Mouse (Mus musculus) kidney, postnatal 36 days (tissue): ENCODE results near the gene Bckdhb.
"Not testable (repeated sequence)": the region's sequence is repeated elsewhere in the genome, so short reads cannot be mapped to it uniquely, and the experiment has no call there.

Experiments used
- DNase-seq, 2 experiments: peaks; one replicate each; pipeline ENCODE4 v3.0.0; 2021 to 2022; ENCODE audit warnings: mixed read lengths in 2 of 2

Bckdhb gene

GRCm38 (mm10) chr9:83964376-83964775 lies 39.4 kb downstream of the Bckdhb start:
- DNase-seq: no peak

DNA sequence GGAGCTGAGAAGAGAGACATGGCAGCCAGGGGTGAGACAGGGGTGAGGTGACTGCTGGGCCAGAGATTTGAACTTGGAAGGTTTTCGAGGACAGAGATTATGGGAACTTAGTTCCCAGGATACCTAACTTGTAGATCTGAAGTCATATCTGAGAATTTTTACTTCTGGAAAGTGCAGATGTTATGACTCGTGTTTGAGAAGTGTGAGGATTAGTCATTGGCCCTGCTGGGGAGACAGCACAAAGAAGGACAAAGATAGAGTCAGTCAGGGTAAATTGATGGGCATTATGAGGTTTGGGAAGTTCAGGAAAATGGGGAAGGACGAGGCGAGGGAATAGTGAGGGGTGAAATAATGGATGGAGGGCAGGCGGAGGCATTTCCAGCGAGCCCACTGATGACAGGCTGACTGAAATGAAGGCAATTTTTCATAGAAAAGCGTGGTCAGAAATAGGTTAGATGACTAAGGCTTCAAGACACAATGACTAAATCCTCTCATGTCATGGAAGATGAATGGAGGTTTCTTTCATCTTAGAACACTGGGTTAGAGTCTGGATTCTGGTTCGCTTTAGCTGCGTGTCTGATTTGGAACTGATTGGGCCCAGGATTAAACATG lies 42.6 kb downstream of the Bckdhb start:
- no peak for DNase-seq

DNA sequence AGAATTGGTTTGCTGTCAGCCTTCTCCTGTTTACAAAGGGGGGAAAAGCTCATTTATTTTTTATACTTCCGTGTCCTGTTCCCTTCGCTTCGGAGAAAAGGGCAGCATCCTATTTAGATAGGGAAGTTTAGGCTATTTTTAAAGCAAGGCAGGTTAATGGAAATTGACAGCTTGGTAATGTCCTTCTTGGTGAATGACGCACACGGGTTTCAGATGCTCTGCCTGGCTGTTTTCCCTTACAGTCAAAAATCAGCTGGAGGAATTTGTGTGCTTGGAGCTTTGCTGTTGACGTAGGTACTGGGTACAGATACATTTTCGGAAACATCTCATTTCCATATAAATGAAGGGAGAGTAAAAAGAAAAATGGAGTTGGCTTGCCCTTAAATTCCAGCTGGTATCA lies 44.4 kb downstream of the Bckdhb start:
- DNase-seq: peak in 1 of 2 experiments; percentile 12

GRCm38 (mm10) chr9:83973467-83973866 lies 48.5 kb downstream of the Bckdhb start:
- DNase-seq: no peak

DNA sequence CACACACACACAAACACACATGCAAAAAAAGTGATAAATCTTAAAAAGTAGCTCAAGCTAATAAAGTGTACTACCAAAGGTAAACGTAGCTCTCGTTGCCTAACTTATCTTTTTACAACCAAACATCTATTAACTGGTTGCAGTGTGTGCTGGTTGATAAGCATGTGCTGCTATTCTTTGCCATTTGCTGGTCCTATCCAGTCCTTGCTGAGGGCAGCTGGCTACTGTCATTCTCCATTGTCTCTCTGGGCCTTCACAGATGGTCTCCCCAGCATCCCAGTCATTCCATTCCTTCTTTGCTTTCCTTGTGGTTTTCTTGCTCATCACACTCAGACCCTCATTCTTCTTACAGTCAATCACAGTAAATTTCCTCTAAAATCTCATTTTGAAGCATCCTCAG lies 50.9 kb downstream of the Bckdhb start:
- no peak for DNase-seq

DNA sequence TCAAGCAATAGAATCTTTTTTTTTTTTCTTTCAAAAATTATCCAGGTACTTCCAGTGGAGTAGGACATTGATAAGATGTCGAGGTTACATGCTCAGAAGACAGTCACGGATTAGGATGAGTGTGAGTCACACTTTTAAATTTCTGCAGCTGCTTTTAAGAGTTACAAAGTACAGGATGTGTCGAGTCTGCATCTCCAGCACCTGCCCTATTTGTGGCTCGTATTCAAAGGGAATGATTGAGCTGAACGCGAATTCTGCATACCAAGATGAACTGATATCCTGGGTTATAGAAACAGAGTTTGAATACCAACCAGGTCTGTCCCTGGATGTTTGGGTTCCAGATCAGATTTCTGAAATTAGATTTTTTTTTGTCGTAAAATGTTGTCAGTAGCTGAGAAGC lies 56.3 kb downstream of the Bckdhb start:
- no peak for DNase-seq

DNA sequence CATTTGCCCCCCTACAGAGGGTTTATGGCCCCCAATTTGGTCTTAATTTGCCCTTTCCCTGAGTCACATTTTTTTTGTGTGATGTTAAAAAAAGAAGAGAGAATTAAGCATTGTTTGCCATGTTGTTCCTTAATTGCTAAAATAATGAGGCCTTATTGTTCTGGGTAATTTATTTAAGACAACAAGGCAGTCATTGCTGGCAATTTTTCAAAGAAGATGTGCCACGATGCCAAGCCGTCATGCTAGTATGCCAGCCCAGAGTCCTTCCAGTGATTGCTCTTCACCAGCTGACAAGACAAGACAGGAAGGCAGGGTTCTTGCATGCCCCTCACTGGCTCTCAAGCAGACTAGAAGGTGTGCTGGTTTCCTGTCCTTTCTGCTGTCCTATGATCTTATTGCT lies 84.0 kb downstream of the Bckdhb start:
- DNase-seq: no peak

DNA sequence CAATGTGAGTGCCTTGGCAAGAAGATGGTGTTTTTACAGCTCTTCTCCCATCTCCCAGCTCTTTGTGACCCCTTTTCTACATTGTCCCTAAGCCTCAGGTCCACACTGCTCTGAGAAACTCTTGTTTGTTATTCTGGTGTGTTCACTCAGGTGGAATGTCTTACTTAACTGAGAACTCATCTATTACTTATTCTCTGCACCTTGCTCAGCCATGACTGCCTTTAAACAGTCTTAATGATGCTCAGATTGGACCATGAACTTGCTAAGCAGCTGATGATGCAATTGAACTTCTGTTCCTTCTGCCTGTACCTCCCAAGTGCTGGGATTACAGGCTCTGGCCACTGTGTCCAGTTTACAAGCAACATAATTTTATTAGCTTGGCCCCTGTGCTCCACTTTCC lies 86.2 kb downstream of the Bckdhb start:
- DNase-seq: peak; percentile 25 to 50

- not testable (repeated sequence) for DNase-seq
These were observed 93.2 kb downstream of the Bckdhb start for GRCm38 (mm10) chr9:84018141-84018540.

DNA sequence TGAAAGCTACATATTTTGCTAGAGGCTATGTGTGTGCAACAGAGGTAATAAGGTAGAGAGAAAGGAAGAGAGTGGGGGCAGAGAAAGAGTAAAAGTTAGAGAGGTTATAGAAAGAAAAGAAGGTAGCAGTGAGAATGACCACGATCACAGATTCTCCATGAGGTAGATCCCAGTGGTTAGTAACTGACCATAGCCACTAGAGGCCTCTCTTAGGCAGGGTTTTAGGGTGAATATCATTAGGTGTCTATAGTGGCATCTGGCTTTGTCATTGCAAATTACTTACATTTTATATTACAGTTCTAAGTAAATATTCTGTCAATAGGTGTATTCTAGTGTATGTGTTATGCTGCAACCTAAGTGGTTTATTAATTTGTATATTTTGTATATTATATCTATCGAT lies 94.7 kb downstream of the Bckdhb start:
- DNase-seq: no peak

- DNase-seq: no peak
These were observed 96.2 kb downstream of the Bckdhb start for GRCm38 (mm10) chr9:84021189-84021588.

GRCm38 (mm10) chr9:84028120-84028519 lies 103.2 kb downstream of the Bckdhb start:
- DNase-seq: no peak

DNA sequence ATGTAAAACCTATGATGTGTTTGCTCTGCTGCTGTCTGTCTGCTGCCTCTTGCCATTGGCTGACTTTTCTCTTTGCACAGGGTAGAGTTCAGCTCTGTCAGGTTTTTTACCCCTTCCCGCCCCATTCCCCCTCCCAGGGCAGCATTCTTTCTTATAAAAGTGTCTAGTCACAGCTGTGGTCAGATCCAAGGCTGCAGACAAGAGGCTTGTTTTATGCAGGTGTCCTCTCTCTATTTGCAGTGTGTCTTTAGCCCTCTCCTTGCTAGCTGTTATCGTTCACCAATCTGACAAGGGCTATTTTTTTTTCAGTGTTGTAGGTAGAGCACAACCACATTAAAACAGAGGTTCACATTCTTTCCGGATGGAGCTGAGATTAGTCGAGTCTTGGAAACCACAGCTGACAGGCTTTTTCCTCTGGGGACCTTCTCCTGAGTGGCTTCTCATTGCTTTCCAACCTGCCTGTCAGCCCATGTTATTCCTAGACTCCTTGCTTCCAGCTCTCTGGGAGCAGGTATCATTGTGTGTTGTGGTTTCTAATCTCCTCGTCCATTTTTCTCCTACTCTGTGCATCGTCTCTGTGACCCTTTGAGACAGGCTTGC lies 105.8 kb downstream of the Bckdhb start:
- DNase-seq: no peak

DNA sequence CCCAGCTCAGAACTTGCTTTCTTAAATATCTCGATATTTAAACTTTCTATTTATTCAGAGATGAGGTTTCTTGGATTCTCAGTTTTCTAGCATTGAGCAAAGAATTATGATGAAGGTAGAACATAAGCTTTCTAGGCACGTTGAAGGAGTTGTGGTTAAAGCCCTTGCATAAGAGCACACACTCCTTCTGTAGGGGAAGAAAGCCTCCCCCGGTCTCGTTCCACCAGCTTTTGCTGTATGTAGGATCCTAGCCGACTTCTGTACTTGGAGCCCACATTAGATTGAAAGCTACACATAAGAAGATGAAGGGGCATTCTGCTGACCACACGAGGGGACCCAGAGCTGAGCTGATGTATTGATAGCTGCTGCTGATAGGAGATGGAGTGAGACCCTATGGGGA lies 106.5 kb downstream of the Bckdhb start:
- DNase-seq: no peak

DNA sequence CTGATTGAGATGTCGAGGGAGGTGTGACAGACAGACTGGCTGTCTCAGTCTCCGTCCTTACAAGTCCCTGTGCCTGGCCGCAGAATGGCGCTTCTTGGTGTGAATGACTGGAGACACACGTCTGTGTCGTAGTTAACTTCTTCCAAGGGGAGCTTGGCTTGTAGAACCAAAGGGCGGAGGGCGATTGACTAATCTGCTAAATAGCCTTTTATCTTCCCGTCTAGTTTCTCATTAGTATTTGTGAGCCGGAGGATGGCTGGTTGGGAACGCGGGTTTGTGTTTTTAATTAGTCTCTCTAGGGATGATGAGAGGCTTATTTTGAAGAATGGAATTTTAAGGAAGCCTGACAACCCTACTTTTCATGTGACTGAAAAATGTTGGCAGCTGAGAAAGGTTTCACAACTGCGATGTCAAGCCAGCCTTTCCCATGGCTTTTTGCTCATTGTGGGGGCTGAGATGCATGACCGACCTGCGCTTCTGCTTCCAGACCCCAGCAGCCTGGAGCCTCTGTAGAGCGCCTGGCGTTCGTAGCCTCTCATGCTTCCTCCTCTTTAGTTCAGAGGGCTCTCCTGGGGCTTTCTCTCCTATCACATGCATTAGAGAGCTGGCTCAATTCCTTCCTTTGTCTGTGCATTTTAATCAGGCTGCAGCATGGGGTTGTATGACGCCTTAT lies 107.9 kb downstream of the Bckdhb start:
- no peak for DNase-seq

- DNase-seq: no peak
These were observed 111.1 kb downstream of the Bckdhb start for GRCm38 (mm10) chr9:84036046-84036445.

DNA sequence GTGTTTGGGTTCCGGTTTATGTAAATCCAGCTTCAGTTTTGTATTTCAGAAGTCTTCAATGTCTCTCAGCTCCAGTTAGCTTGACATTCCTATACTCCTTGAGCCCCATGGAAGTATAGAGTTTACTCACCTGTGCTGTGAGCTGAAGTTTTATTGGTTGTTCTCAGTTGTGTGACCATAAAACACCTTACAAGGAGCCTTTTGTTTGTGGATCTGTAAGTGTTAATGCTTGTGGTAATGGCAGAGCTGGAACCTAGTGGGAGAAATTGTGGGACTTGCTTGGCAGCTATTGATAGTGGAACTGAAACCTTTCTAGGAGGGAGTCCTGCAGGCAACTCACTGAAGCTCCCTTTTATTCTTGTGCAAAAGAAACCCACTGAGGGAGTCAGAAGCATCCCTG lies 112.3 kb downstream of the Bckdhb start:
- DNase-seq: no peak

- no peak for DNase-seq
These were observed 114.0 kb downstream of the Bckdhb start for GRCm38 (mm10) chr9:84038946-84039345.

- no peak for DNase-seq
These were observed 115.4 kb downstream of the Bckdhb start for GRCm38 (mm10) chr9:84040376-84040775.

DNA sequence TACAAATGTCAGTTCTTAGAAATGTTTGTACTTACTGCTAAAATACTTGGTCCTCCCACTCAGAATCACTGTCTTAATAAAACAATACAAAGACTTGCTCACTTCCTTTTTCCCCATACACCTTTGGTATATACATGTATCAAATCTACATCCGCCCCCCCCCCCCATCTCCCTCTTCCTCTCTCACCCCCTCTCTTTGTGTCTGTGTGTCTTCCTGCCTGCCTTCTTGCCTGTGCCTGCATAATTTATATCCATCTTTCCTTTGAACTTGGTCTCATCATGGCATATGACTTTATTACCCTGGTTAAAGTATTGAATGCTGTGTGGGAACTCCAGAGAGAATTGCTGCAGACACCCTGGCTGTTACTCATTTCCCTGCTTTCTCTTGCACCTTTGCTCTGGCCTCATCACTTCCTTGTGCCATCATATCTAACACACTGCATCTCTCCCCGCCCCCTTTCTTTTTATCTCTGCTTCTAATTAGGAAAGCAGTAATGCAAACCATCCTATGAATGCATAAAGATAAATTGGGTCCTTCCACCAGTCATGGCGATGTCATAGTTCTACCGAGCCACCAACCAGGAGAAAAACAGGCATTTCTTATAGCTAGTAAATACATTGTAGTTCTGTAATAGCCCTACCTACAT lies 116.8 kb downstream of the Bckdhb start:
- no peak for DNase-seq

DNA sequence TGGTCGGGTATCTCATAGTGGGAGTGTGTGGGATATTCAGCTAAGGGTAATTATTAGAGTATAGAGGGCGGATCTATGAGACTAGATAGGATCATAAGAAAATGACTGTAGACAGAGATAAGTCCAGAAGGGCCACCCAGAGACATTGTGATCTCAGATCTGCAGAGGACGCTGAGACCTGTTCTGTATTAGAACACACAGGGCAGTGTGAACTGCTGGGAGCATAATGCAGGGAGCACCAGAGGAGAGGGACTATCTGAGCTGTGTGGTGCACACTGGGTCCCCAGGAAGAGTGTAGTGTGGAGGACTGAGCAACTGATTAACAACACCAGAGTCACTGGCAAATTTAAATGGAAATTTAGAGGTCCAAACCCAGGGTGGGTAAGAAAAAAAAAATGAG lies 117.6 kb downstream of the Bckdhb start:
- no peak for DNase-seq

GRCm38 (mm10) chr9:84044136-84044535 lies 119.2 kb downstream of the Bckdhb start:
- DNase-seq: no peak

DNA sequence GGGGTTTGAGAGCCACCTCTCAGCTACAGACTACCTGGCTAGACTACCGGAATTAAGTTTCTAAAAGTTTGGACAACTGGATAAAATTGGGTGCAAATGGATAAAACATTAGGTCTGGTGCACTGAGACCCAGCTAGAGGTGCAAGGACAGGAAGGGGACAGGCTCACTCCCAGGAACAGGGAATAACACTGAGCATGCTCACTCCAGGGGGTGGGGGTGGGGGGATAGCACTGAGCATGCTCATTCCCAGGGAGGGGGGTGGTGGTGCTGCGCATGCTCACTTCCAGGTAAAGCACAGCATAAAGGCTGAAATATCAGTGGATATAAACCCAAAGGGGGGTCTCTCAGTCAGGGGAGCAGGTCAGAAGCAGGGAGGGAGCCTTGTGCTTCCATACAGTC lies 120.7 kb downstream of the Bckdhb start:
- no peak for DNase-seq

GRCm38 (mm10) chr9:84046334-84046733 lies 121.4 kb downstream of the Bckdhb start:
- no peak for DNase-seq
